Mouse (Mus musculus): ENCODE data around the gene Mbl1. TPM values are rescaled to one million over a fixed set of nuclear protein-coding genes. Genes with fewer than 3 reads are reported as not detected.
A peak's percentile ranks its signal among the peaks of the same experiment; 100 is the strongest.

Mbl1 gene
- total RNA-seq, 4 experiments from 2014 or later, result not detected

- DNase-seq (ENCODE audit: low spot score), result no peak
Observed at GRCm38 (mm10) chr14:41189496-41189895, 38.2 kb downstream of the Mbl1 start.

- DNase-seq (ENCODE audit: low spot score), result peak; percentile 10
Observed at GRCm38 (mm10) chr14:41198037-41198730, 46.9 kb downstream of the Mbl1 start.

Other genes with a start within 250 kb of the Mbl1 start
- gene Tspan14, start 184.7 kb upstream of the Mbl1 start, total RNA-seq (2022), result 10 to 100 TPM in 2 of 4 experiments, 1 to 10 TPM in 2; 9.8 to 18.6 (median 10.8) TPM
- gene Fam213a, start 137.7 kb upstream of the Mbl1 start, total RNA-seq (2022), result 10 to 100 TPM; 24.7 to 39.2 (median 28.2) TPM
- gene Dydc2, start 82.2 kb upstream of the Mbl1 start, total RNA-seq (2022), result not detected
- gene Dydc1, start 78.5 kb upstream of the Mbl1 start, total RNA-seq (2022), result not detected
- gene Mat1a, start 46.4 kb upstream of the Mbl1 start, total RNA-seq (2022), result under 1 TPM in 2 of 4 experiments, not detected in 2; 0.09 to 0.31 TPM
- under 1 TPM in 1 of 4 experiments, not detected in 3; 0.14 TPM for gene Sftpa1, start 19.7 kb upstream of the Mbl1 start, total RNA-seq (2022)
- gene Sftpd, start 33.7 kb downstream of the Mbl1 start, total RNA-seq (2022), result not detected
- gene Gm2832, start 127.3 kb downstream of the Mbl1 start, total RNA-seq (2022), result not detected
- not detected for gene Gm5798, start 197.2 kb downstream of the Mbl1 start, total RNA-seq (2022)
- not detected for gene Gm7945, start 234.9 kb downstream of the Mbl1 start, total RNA-seq (2022)